Mouse (Mus musculus) bone marrow, adult 2 months (tissue): Measurements from ENCODE around the gene Pcgf2.

ENCODE experiments used
- CTCF ChIP-seq: fragments of 200-500 bp; IDR thresholded peaks from 2 replicates; pipeline ENCODE4 v1.5.1; 2011; ENCODE audit warnings: low read length, control low read depth; ENCODE audit not compliant: control insufficient read depth, insufficient read depth
- POLR2A ChIP-seq: fragments of 200-500 bp; IDR thresholded peaks from 2 replicates; pipeline ENCODE4 v1.6.1; 2011; ENCODE audit warnings: low read depth, mild to moderate bottlenecking, control low read depth, low read length, borderline replicate concordance; ENCODE audit not compliant: control insufficient read depth

DNA sequence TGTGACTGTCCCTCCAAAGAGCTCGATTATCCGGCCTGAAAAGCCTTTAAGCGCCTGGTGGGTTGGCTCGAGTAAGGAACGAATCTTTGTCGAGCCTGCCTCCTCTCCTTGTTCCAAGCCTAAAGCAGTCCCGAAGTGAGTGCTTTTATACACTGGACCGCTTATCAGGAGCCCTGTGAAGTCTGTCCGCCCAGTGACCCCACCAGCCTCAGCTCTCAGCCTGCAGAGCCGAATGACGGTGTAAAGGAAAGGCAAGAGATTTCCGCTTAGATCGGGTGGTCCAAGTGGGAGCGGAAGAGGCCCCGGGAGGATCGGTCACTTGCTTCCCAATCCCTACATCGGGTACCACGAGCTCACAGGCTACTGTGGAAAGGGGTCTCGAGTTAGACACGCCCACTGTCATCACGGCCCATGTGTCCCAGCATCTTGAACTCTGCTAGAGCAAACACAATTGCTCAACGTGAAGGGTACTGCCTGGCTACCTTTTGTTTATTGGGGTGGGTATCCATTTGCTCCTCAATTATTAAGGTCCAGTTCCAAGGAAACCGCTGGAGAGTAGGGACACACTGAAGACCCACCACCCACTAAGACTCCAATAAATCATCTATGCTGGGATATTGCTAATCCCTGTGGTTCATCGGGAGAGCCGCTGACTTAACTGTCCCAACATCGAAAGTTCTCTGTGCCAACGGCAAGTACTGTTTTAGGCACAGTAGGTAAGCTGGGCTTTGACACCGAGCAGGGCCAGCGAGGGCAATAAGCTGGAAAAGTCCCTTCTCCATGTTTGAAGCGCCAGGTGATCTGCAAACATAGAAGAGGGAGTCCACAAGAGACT, 666 bp upstream of the Pcgf2 start:
- TF ChIP-seq CTCF (no peak), POLR2A (no peak)
